Mouse (Mus musculus) layer of hippocampus, adult 11-12 months (tissue): ENCODE measurements at regions not wholly inside any gene's neighbourhood (a gene's known extent, or its start where the extent isn't known, plus 50 kb on each side); places are given as distances from the start of the nearest gene placed in this dataset.

Source experiments
- DNase-seq: peaks from one replicate; pipeline ENCODE4 v3.0.0; 2022; ENCODE audit warnings: low spot score

DNA sequence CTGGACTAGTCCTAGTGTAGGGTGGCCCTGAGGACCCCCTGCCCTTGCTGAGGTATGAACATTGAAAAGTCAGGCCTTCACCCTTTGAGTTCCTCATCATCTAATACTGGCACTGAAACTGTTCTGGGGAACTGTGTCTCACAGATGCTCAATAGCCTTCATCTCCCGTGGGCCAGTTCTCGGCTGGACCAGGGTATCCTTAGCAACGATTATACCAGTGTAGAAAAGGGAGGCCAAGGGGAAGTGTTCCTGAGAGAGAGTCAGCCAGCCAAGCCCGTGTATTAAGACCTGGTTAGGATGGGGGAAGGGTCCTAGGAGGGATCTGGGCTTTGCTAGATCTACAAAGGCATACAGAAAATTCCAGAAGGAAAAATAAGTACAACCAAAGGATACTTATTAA is 153.2 kb downstream of the Enc1 start:
- DNase-seq, result no peak

DNA sequence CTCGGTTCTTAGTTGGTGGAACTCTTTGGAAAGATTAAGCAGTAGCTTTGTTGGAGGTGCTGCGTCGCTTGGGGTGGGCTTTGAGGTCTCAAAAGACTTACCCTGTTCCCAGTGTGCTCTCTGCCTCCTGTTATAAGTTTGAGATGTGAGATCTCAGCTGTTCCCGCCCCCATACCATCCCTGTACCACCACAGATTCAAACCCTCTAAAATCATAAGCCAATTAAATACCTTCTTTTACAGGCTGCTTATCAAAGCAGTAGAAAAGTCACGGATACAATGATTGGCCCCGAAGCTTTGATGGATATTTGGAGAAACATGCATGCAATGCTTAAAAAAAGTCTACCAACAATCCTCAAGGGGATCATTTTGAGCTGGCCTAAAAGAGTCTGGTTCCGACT is 152.6 kb downstream of the Enc1 start:
- peak; percentile 45 for DNase-seq

DNA sequence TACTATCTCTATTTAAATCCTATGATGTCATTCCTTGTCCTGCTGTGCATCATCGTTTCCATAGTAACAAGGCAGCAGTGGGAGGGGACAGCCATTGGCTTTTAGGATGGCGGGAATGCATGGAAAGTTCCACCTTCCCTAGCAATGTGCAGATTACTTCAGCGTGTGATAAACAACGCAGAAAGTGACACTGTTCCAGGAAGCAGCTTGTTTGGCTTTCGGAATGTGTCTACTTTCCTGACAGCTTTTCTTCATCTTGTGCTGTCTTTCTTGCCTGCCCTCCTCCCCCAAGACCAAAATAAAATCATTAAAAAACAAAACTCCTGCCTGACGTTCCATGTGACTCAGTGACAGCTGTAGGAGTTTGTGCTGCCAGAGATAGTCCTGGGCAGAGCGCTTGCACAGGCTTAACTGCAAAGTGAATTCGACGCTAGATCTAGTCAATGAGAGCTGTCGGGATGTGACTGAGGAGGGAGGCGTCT is 149.6 kb downstream of the Enc1 start:
- peak; percentile 51 for DNase-seq

DNA sequence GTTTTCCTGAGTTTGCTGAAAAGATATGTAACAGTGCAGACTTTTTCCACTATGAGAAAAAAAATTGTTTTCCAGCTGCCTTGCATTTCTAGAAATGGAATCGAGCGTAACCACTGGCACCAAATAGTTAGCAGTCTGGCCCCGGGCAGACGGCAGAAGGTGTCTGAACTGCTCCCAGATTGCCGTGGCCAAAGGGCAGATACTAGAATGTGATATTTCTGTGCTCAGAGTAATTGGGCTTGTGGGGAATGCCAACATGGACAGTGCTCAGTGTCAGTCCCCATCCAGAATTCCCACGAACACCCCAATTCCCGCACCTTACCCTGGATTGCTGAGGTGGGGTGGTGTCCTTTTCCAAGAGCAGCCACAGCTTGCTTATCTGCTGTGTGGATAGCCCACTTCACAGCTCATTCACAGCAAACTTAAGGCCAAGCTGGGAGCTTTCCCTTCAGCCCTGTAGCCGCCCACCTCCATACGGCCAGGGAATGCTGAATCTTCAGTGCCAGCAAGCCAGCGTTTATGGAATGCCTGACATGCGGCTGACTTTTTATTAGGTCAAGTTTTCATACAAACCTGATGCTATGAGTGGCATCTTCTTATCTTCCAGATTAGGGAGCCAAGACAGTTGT is 148.1 kb downstream of the Enc1 start:
- no peak for DNase-seq

DNA sequence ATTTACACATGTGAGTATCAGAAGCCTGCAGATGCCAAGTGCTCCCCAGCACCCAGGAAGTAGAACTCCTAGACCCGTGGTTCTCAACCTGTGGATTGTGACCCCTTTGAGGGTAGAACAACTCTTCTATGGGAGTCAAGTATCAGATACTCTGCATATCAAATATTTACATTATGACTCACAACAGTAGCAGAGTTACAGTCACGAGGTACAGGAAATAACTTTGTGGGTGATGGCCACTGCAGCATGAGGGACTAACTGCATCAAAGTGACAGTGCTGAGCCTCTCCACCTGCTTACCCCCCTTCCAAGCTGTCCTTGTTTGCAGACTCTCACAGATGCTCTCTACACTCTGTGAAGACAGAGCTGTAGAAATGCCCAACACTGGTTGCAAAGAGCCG is 145.6 kb downstream of the Enc1 start:
- no peak for DNase-seq

DNA sequence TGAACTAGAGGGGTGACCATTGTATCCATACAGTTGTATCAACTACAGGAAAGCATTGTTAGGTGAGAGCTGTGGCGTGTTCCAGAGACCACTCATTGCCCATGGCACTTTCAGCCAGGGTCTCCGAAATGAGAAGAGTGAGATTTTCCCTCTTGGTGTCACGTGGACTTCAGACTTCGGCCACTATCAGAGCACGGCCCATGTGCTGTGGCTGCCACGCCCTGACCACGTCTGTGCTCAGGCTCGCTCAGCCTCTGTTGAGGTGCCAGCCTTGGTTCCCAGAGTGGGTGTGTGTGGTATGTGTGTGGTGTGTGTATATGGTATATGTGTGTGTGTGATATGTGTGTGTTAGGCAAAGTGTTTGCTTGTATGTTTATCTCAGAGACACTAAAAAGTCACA is 144.6 kb downstream of the Enc1 start:
- no peak for DNase-seq

DNA sequence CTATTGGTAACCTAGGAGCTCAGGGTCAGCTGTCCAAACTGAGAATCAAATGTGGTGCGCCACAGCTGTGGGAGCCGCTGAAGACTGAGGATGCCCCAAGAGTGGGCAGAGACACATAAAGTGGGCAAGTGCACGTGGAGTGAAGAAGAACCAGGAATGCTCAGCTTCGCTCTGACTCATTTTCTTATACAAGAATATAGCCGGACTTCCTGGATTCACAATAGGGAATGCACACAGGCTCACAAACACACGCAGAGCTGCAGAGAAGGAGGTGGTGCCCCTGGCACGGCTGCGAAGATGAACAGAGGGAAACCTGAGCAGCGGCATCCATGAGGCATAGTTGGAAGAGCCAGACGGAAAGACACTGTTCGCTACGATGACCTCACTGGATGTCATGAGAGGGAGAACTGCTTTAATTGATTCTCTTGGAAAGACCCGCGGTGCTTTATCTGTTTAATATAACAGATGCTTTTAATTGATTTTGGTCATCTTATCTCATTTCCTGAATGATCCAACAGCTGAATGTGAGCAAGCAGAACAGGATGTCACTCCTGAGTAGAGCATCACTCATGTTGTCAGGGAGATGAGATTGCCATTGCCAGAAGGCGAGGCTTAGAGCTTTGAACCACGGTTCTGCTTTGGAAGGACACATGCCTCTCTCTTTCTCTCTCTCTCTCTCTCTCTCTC is 143.3 kb downstream of the Enc1 start:
- no peak for DNase-seq

DNA sequence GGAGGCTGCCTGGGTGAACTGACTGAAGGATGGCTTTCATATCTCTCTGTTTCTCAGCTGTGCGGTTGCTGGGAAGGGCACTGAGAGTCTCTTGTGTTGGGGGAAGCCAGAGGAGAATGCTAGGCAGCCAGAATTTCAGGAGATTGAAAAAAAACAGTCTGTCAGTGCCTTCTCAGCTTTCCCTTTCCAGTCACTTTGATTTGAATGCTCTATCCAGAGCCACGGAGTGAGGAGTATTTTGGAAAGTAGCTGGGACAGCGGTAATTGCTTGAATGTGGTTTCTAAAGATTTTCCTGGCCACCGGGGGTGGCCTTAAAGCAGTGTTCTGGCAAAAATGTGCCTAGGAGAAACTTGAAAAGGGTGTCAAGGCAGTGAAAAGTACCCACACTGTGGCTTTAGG is 142.4 kb downstream of the Enc1 start:
- no peak for DNase-seq

DNA sequence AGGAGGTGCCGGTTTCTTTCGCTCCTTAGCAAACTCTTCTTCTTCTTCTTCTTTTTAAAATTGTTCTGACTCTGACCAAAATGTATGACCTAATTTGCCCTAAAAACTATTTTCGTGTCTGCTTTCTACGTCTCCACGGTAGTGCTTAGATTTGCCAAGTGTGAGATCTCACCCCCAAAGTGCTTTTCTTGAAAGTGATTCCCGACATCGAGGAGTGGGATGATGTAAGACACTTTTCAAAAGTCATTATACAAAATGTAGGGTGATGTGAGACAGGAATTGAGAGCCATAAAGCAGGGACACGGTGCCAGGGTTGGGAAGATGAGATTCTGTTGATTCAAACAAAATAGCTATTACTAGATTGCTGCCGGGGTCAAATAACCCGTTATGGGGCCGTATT is 139.5 kb downstream of the Enc1 start:
- no peak for DNase-seq

DNA sequence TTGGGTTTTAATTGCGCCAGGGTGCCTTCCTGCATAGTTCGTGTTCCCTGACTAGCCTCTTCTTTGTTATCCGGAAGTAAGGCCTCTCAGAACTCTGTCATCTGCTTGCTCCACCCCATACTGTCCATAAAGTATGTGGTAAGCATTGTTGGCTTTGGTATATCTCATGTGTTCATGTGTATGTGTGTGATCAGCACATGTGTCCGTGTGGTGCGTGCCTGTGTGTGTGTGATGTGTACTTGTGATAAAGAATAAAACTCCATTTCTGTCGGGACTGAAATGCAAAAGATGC is 135.3 kb downstream of the Enc1 start:
- DNase-seq, result no peak

DNA sequence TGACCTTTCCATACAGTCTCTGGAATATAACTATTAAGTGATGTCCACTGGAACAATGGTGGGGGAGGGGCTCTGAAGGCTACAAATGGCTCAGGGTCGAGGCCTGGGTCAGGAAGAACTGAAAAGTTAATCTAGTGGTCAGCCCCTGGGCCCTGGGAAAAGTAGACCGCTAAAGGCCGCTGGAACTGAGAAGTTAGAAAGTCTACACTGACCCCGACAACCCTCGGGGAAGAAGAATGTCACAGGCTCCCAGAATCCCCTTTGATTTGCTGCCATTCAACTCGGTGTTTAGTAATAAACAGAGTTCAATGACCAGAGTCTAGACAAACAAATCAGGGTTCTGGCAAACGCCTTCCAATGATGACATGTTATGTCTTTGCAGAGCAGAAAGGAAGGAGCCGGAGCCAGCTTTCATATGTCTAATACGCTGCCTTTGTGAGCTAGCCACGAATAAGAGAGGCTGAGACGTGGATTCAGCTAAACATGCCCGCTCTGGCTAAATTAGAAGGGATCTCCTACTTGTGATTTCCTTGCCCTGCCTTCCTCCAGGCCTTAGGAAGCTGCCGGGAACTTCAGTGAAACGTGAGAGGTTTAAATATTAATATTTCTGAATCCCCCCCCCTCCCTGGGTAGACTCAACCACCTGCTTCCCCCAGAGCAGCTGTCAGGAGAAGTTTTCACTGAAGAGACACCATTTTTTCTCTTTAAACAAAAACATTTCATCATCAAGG is 134.8 kb downstream of the Enc1 start:
- no peak for DNase-seq

DNA sequence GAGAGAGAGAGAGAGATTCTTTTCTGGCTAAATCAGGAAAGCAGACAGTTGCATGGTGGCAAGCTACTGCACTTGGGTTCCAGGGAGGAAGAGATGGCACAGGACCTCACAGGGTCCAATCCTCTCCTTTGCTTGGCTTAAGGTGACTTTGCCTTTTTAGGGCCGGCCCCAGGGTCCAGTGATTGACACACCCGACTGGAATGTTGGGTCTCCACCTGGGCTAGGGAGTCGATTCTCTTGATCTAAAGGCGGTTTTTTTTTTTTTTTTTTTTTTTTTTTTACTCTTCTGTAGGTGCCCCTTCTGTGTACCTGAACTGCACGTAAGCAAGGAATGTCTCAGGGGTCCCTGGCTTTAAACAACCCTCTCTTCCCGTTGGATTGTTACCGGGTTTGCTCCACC is 131.4 kb downstream of the Enc1 start:
- DNase-seq, result no peak

DNA sequence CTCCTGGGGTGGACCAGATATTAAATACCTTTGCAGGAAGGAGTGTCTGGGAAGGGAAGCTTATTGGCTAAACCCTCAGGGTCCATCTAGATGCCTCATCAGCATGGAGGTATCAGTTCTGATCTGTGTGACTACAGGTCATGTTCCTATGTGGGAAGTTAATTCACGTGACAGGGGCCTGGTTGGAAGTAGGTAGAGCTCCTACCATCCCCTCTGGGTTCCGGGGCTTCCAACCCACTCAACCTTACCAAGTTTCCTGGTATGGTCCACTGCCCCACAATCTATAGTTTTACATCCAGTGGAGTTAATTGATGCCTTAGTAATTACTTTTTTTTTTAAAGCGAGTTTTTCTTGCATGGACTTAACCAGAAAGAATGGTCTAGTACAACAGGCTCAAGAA is 130.3 kb downstream of the Enc1 start:
- no peak for DNase-seq

DNA sequence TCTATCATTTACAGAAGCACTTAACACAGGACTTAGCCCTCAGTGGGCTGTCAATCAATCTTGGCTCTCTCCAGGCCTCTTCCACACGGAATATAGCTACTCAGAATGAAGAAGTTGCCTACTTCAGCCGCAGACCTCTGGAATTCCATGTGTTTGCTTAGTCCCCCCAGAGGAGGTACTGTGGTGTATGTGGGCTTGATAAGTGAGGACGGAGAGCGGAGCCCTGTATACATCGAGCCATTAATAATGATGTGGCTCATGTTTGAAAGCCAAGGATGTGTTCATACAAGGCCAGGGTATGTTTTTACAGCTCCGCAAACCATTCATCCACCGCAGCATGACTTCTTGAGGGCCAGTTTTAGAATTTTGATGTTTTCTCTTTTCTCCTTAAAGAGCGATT is 125.8 kb downstream of the Enc1 start:
- DNase-seq, result no peak

DNA sequence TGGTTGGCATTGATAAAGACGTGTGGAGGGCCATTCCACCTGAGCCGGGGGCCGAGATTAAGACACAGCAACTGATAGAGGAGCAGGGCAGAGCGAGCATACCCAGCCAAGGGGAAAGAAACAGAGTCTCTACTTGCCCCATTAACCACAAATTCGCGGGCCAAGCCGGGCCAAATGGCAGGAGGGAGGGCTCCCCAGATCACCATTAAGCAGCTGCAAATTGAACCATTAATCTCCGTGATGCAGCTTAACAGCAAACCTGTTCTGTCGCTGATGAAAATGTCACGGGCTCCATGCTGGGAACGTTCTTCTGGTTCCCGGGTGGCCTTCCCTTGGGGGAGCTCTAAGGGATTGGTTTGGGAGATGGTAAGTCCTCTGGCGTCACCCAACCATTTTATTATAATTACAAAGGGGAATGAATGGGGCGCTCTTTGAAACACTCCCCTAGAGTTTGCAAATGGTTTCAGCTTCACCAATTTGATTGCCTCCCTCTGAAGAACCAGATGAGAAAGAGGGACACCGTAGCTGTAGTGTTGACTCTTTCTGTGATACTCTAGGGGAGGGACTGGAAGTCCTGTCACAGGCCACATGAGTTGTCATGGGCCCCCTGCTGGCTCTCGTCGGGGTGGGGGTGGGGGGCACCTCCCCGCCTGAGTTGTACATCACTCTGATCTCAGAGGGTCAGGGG is 124.8 kb downstream of the Enc1 start:
- no peak for DNase-seq

DNA sequence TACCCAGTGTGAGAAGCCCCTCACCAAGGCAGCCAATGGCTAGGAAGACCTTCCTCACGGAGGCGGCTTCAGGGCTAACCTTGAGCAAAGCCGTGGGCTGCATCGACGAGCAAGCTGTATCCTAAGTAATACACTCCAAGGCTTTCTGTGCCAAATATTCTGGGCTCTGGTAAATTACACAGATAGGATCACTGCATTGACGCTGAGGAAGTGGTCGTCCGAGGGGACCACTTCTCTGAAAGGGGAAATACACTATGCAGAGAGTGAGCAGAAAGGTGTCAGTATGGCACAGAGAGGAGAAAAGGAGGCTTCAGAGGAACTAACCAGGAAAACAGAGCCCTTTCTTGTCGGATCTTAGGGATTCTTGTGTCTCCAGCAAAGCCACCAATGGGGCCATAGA is 124.1 kb downstream of the Enc1 start:
- DNase-seq, result no peak

DNA sequence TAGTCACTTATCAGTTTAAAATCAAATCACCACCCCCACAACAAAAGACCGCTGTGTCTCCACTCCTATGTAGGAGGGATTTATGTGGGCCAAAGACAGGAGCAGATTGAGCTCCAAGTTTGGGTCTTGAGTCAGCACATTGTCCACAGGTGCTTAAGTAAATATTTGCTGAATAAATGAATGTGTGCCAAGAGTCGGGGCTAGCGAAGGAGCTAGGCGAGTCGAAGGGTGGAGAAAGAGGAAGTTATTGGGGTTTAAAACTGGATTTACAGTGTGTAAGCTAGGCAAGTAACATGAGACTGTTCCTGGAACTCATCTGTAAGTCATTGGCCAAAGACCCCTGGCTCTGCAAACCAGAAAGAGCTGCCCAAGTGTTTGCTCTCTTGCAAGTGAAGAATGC is 122.9 kb downstream of the Enc1 start:
- DNase-seq, result no peak

DNA sequence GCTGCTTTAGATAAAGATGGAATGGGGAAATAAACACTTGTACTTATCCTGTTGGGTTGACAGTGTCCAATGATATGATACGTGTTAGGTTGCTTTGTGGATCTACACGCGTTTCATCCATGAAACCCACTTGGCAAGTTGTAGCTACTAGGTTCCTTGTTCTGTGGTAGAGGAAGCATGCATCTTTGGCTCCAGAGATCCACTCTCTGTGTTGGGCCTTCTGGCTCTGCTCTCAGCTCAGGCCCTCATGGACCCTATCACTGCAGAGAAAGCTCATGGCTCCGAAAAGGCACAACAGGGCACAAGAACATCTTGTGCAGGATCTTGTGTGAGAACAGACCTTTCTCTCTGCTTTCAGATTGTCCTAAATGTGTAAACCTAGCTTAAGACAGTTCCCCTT is 122.3 kb downstream of the Enc1 start:
- DNase-seq, result no peak

DNA sequence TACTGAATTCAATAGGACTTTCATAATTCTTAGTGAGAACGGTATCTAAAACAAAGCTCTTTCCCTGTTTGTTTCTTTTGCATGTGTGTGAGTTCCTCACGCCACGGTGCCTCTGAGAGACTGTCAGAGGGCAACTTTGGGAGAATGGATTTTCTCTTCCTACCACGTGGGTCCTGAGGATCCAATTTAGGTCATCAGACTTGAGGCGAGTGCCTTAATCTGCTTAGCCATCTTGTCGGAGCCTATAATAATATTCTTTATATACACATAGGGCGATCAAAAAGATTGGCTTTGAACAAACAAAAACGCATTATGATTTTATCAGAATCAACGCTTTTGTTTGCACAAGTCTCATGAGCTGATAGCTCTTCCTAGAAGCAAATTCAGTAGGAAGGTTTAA is 119.6 kb downstream of the Enc1 start:
- no peak for DNase-seq

DNA sequence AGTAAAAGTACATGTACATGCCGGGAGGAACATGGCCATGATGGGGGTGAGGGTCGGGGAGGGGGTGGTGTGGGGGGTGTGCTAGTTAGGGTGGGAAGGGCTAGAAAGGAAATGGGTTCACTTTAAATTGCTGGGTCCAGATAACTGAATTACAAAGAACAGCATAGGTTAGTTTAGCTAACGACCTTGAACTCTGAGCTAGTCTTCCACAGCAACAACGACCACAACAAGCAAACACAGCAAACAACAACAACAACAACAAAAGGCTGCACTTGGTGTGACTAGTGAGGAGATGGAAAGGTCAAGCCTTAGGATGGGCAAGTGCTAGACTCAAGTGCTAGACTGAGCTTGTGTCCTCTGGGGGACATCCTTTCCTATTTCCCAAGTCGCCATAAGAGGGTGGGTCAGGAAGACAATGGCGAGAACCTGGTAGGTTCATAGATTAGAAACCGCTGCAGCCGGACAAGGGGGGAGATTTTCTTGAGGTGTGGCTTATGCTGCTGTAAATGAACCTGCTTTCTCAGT is 117.9 kb downstream of the Enc1 start:
- no peak for DNase-seq

DNA sequence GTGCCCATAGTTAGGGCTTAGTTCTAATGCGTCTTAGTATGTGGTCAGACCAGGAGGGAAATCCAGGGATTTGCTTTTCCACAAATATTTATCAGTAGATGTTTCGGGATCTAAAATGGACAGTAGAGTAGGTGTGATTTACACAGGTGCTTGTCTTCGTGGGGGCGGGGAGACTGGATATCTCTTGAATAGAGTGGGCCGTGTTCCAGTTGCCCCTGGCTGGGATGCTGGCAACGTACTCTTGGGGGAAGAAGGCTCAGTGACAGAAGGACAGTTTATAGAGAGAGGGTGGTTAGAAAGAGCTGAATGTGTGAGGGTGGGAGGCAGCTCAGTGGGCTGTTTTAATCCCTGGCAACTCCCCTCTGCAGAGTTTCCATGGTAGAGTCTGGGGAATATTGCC is 117.4 kb downstream of the Enc1 start:
- DNase-seq, result no peak

DNA sequence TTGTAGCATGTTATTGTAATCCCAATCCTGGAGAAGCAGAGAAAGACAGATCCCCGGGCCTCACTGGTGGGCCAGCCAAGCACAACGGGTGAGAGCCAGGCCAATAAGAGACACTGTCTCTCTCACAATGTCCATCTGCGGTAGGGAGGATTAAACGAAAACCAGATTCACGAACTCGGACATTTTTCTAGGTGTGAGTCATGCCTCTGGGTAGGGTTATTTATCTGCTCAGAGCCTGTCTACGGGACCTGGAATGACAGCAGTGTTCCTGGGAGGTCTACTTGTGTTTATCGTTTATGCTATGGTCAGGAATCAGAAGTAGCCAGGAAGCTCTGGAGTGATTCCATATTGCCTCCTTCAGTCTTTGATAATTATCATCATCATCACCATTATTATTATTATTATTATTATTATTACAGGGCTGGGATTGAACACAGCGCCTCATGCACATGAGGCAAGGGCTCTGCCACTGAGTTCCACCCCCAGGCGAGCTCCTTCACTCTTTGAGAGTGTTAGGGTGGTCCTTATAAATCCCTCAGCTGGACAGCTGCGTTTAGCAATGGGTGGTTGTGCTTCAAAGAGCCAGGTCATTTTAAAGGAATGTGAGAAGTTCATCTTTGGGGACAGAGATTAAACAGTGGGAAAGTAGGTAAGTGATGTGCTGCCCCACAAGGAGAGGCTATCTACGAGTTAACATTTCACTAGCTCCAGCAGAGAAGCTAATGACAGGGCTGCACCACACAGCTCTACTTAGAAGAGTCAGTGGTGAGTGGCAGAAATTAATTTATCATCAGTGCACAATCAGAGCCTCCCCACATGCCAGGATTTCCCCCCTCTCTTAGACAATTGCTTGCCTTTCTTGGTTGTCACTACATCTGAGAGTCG is 116.3 kb downstream of the Enc1 start:
- DNase-seq, result no peak
